Mouse (Mus musculus): ENCODE measurements at regions not wholly inside any gene's neighbourhood (a gene's known extent, or its start where the extent isn't known, plus 50 kb on each side); places are given as distances from the start of the nearest gene placed in this dataset.

DNA sequence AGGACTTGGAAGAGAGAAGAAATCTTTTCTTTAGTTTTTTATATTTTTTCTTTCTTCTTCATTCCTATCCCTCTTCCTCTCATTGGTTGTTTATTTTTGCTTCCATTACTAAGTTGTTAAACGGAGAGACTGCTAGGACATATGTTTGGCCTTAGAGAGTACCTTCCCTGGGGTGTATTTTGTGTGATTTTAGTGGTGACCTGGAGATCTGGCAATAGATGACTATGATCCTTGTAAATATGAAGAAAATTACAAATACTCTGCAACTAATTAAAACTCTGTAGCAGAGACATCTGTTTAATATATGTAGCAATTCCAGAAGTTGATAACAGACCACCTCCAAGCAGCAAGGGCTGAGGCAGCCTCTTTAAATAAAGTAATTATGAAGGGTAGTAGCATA, 1158.0 kb downstream of the Amy2a5 start:
- no peak for TF ChIP-seq CTCF (IDR thresholded peaks at IDR 0.05; ENCODE audit: low read depth, low read length)
- no peak for TF ChIP-seq POLR2A (IDR thresholded peaks at IDR 0.05; ENCODE audit: extremely low read depth, insufficient read depth, low read length)
